7 mouse cellular contexts compared by ENCODE assay signal in genomic region chr8:105264024-105264982, GRCm38 (mm10). TPM values are rescaled to one million over a fixed set of nuclear protein-coding genes. Genes with fewer than 3 reads are reported as not detected.
DNase-seq lines count a peak whose midpoint lies in the region; ATAC-seq and TF ChIP-seq lines count a peak whose summit lies in the region.

Gene Tradd, minus strand, starts transcription at chr8:105264609.
Gene Fbxl8, plus strand, starts transcription at chr8:105264648.

- H3K4me3 ChIP-seq in cerebellum, adult 2 months (replicated peaks; ENCODE audit: insufficient read depth, low read depth, low read length) = peak within 1 kb of the TSS; percentile 72
- H3K4me3 ChIP-seq in hindbrain, embryonic 15.5 days = peak within 1 kb of the TSS; percentile 59
- peak within 1 kb of the TSS; percentile 64 for H3K4me3 ChIP-seq in liver, embryonic 11.5 days (ENCODE audit: low read depth, low read length)
- peak within 1 kb of the TSS; percentile 62 for H3K4me3 ChIP-seq in myocyte
- H3K4me3 ChIP-seq in thymus, adult 2 months (ENCODE audit: control insufficient read depth, insufficient read depth, low read length) = peak within 1 kb of the TSS; percentile 80

- H3K4me2 ChIP-seq in hindbrain, embryonic 15.5 days = peak within 1 kb of the TSS; percentile 94
- peak within 1 kb of the TSS; percentile 81 for H3K4me2 ChIP-seq in liver, embryonic 11.5 days
- H3K4me2 ChIP-seq in myocyte (ENCODE audit: low read depth) = peak within 1 kb of the TSS; percentile 72

- WGBS in cerebellum, adult 2 months = 2% methylated on average over 54 of the region's 54 CpGs
- 1% methylated on average over 54 of the region's 54 CpGs for WGBS in hindbrain, embryonic 15.5 days
- 2% methylated on average over 54 of the region's 54 CpGs for WGBS in liver, embryonic 11.5 days
- 2% methylated on average over 54 of the region's 54 CpGs for WGBS in thymus, adult 2 months

- peak within 1 kb of the TSS; percentile 19 for H3ac ChIP-seq in myocyte (ENCODE audit: control insufficient read depth, insufficient read length)

- H3K79me2 ChIP-seq in myocyte (ENCODE audit: control insufficient read depth, insufficient read depth) = peaks cover 4% of the 10 kb centered on the region

- no peak for ATAC-seq in hindbrain, embryonic 15.5 days (ENCODE audit: low FRiP score, low read depth)
- ATAC-seq in liver, embryonic 11.5 days (replicated peaks; ENCODE audit: low FRiP score) = peak; percentile 80

- TF ChIP-seq CTCF in cerebellum, adult 2 months (IDR thresholded peaks at IDR 0.05; ENCODE audit: borderline replicate concordance, insufficient read depth, low read depth, low read length) = no peak
- peak; percentile 52; the same call in 1 of the 2 replicates for TF ChIP-seq CTCF in thymus, adult 2 months (IDR thresholded peaks at IDR 0.05; ENCODE audit: borderline replicate concordance, control insufficient read depth, extremely low read depth, insufficient read depth, low read length, poor library complexity)

- no peak for TF ChIP-seq POLR2A in cerebellum, adult 2 months (IDR thresholded peaks at IDR 0.05; ENCODE audit: borderline replicate concordance, insufficient read depth, low read length)
- TF ChIP-seq POLR2A in myocyte (IDR thresholded peaks at IDR 0.05; ENCODE audit: insufficient read length, low read depth) = peak; percentile 86
- peak; percentile 67 for TF ChIP-seq POLR2A in thymus, adult 2 months (IDR thresholded peaks at IDR 0.05; ENCODE audit: control insufficient read depth, extremely low read depth, insufficient read depth, low read length, poor library complexity)

- H3K27ac ChIP-seq in cerebellum, adult 2 months (ENCODE audit: insufficient read depth, low read length) = no peak within 1 kb of the TSS
- H3K27ac ChIP-seq in hindbrain, embryonic 15.5 days (replicated peaks) = no peak within 1 kb of the TSS
- H3K27ac ChIP-seq in liver, embryonic 11.5 days (ENCODE audit: low read depth, low read length) = no peak within 1 kb of the TSS
- peak within 1 kb of the TSS; percentile 21; the same call in 1 of the 2 replicates for H3K27ac ChIP-seq in thymus, adult 2 months (ENCODE audit: control insufficient read depth, insufficient read depth, low read length)

- peak within 1 kb of the TSS; percentile 55 for H3K9ac ChIP-seq in hindbrain, embryonic 15.5 days
- H3K9ac ChIP-seq in liver, embryonic 11.5 days (ENCODE audit: low read depth, low read length) = peak within 1 kb of the TSS; percentile 75

- 0 out of 2 replicates have a peak, but pooled peaks cover 3% of the 10 kb centered on the region for H3K4me1 ChIP-seq in cerebellum, adult 2 months (ENCODE audit: control insufficient read depth, insufficient read depth, low read length)
- H3K4me1 ChIP-seq in hindbrain, embryonic 15.5 days (replicated peaks) = peaks cover 35% of the 10 kb centered on the region
- H3K4me1 ChIP-seq in liver, embryonic 11.5 days (replicated peaks; ENCODE audit: control insufficient read depth, insufficient read depth, low read length) = peaks cover 34% of the 10 kb centered on the region
- peaks cover 30% of the 10 kb centered on the region for H3K4me1 ChIP-seq in thymus, adult 2 months (replicated peaks; ENCODE audit: control insufficient read depth, insufficient read depth, low read length)

- DNase-seq in R1 (ENCODE audit: low read depth, low spot score) = peak; percentile 50
- peak; percentile 65 to 70 for DNase-seq in cerebellum, adult 2 months
- DNase-seq in gastrocnemius, adult 18-20 months (ENCODE audit: low spot score) = peak; percentile 64
- DNase-seq in liver, embryonic 11.5 days (ENCODE audit: low spot score) = peak; percentile 78
- peak; percentile 78 for DNase-seq in thymus, adult 2 months

- H3K27me3 ChIP-seq in cerebellum, adult 2 months (ENCODE audit: control insufficient read depth, insufficient read depth, low read length) = no peaks in the 10 kb centered on the region
- peaks cover 80% of the 10 kb centered on the region for H3K27me3 ChIP-seq in hindbrain, embryonic 15.5 days
- peaks cover 49% of the 10 kb centered on the region for H3K27me3 ChIP-seq in liver, embryonic 11.5 days (replicated peaks; ENCODE audit: control insufficient read depth, insufficient read depth, low read length)
- no peaks in the 10 kb centered on the region for H3K27me3 ChIP-seq in myocyte (ENCODE audit: control insufficient read depth, insufficient read depth, insufficient read length)
- peaks cover 3% of the 10 kb centered on the region; the same call in 1 of the 2 replicates for H3K27me3 ChIP-seq in thymus, adult 2 months (ENCODE audit: control insufficient read depth, insufficient read depth, low read length)

- no peaks in the 10 kb centered on the region for H3K36me3 ChIP-seq in hindbrain, embryonic 15.5 days
- H3K36me3 ChIP-seq in liver, embryonic 11.5 days (ENCODE audit: control insufficient read depth, insufficient read depth, low read length) = no peaks in the 10 kb centered on the region
- H3K36me3 ChIP-seq in myocyte (ENCODE audit: control insufficient read depth, insufficient read depth) = no peaks in the 10 kb centered on the region
- H3K36me3 ChIP-seq in thymus, adult 2 months (ENCODE audit: control insufficient read depth, insufficient read depth, low read length) = no peaks in the 10 kb centered on the region; the same call in none of the 2 replicates

- H3K9me3 ChIP-seq in hindbrain, embryonic 15.5 days = no peaks in the 10 kb centered on the region
- peaks cover 6% of the 10 kb centered on the region; the same call in 1 of the 2 replicates for H3K9me3 ChIP-seq in liver, embryonic 11.5 days (ENCODE audit: control insufficient read depth, low read length)

TF ChIP-seq in myocyte, 11 proteins besides CTCF, POLR2A, EP300 and RAD21:
- TF ChIP-seq MYOD1 (IDR thresholded peaks at IDR 0.05; ENCODE audit: control insufficient read depth in 1 of 3, insufficient read length in 2 of 3, low read depth in 2 of 3) = peak in 1 of 3 experiments; percentile 19
- TF ChIP-seq TCF3 (IDR thresholded peaks at IDR 0.05; ENCODE audit: insufficient read length, low read depth) = no peak
- no peak for TF ChIP-seq REST (IDR thresholded peaks at IDR 0.05; ENCODE audit: insufficient read depth, insufficient read length)
- no peak for TF ChIP-seq E2F4 (IDR thresholded peaks at IDR 0.05; ENCODE audit: insufficient read depth)
- TF ChIP-seq SRF (IDR thresholded peaks at IDR 0.05; ENCODE audit: control insufficient read depth, insufficient read length, low read depth) = no peak
- TF ChIP-seq CEBPB (IDR thresholded peaks at IDR 0.05; ENCODE audit: insufficient read depth, poor library complexity, severe bottlenecking) = no peak
- no peak for TF ChIP-seq TCF12 (IDR thresholded peaks at IDR 0.05; ENCODE audit: insufficient read depth, poor library complexity, severe bottlenecking)
- TF ChIP-seq MYOG (IDR thresholded peaks at IDR 0.05; ENCODE audit: control insufficient read depth in 1 of 3, insufficient read depth in 1 of 3, insufficient read length in 2 of 3, low read depth in 2 of 3) = peak in 1 of 3 experiments; percentile 1
- TF ChIP-seq POLR2AphosphoS2 (IDR thresholded peaks at IDR 0.05; ENCODE audit: insufficient read length, low read depth) = peak; percentile 81
- no peak for TF ChIP-seq USF1 (IDR thresholded peaks at IDR 0.05; ENCODE audit: low read depth)
- no peak for TF ChIP-seq MAX (IDR thresholded peaks at IDR 0.05; ENCODE audit: low read depth)
TF ChIP-seq in myocyte: peak in this region for 3.

RNA-seq across cellular contexts. Expression of gene Tradd, which starts in this region (rescaled TPM):
- 10.3 and 12.1 TPM in 2 replicates for polyA plus RNA-seq in cerebellum, adult 2 months (2012; rRNA removed)
- total RNA-seq in gastrocnemius, adult 18-20 months (2021) = 1 to 10 TPM; 2.8 to 3.3 TPM
- polyA plus RNA-seq in hindbrain, embryonic 15.5 days (2015; fragmentation: Nextera tagmentation; extraction: Ambion mirVana) = 18.3 and 19.3 TPM in 2 replicates
- 23.1 and 23.2 TPM in 2 replicates for polyA plus RNA-seq in liver, embryonic 11.5 days (2014; fragmentation: Nextera tagmentation; extraction: Ambion mirVana)
- 27.0 TPM for polyA plus RNA-seq in myocyte (2012; fragmentation: generic; extraction: Trizol)
- 40.1 and 40.4 TPM in 2 replicates for polyA plus RNA-seq in thymus, adult 2 months (2012; rRNA removed)

RNA-seq across cellular contexts. Expression of gene Fbxl8, which starts in this region (rescaled TPM):
- 1.7 and 2.1 TPM in 2 replicates for polyA plus RNA-seq in cerebellum, adult 2 months (2012; rRNA removed)
- total RNA-seq in gastrocnemius, adult 18-20 months (2021) = under 1 TPM; 0.55 to 0.71 TPM
- polyA plus RNA-seq in hindbrain, embryonic 15.5 days (2015; fragmentation: Nextera tagmentation; extraction: Ambion mirVana) = 1.3 and 1.6 TPM in 2 replicates
- polyA plus RNA-seq in liver, embryonic 11.5 days (2014; fragmentation: Nextera tagmentation; extraction: Ambion mirVana) = 2.0 and 2.4 TPM in 2 replicates
- polyA plus RNA-seq in myocyte (2012; fragmentation: generic; extraction: Trizol) = 10.5 TPM
- 27.8 and 30.4 TPM in 2 replicates for polyA plus RNA-seq in thymus, adult 2 months (2012; rRNA removed)
